Mouse (Mus musculus) left cerebral cortex, postnatal 14 days (tissue): ENCODE data around the gene Rnf111. TPM values are rescaled to one million over a fixed set of nuclear protein-coding genes. Genes with fewer than 3 reads are reported as not detected.
"Not testable (repeated sequence)": the region's sequence is repeated elsewhere in the genome, so short reads cannot be mapped to it uniquely, and the experiment has no call there.

Experiments used
- DNase-seq, 2 experiments: peaks; one replicate each; pipeline ENCODE4 v3.0.0; 2021 to 2022; ENCODE audit warnings: low spot score in 2 of 2, mixed read lengths in 1 of 2
- intact Hi-C: fragments of 180-260 bp; cut with DNase I; formaldehyde crosslinking; loops from one replicate; pipeline ENCODE4 v1.15.1; 2025
- long read RNA-seq, 2 experiments: library from polyadenylated mRNA; stranded (forward); transcript quantifications; one replicate each; pipeline ENCODE4 v2.0.0; 2021
- total RNA-seq, 2 experiments: library from RNA; stranded (reverse); gene quantifications; 2 replicates each; pipeline ENCODE4 v1.2.3; 2021

Gene Rnf111
- 10 to 100 TPM; 39.7 to 40.3 TPM for total RNA-seq
- long read RNA-seq, experiment 1, partial matches to known transcripts = 3 of 14 reads
- long read RNA-seq, experiment 1, other reads (novel, unspliced or antisense) = 10 of 14 reads
- long read RNA-seq, experiment 2, full-length matches to known transcripts = 2 of 22 reads
- long read RNA-seq, experiment 2, partial matches to known transcripts = 9 of 22 reads
- long read RNA-seq, experiment 2, other reads (novel, unspliced or antisense) = 11 of 22 reads

GRCm38 (mm10) chr9:70503626-70504041 is at the start of gene Rnf111:
Rnf111 (minus strand) TSS chr9:70503725.
- intact Hi-C loops = loop anchor here (2.0 to 10.0 kb wide), 2 partner anchors 39 to 399 kb away; partner anchors contain the start of gene Sltm
- peak; percentile 96 for DNase-seq

- intact Hi-C loops, DNase-seq: not testable (repeated sequence)
Measured at GRCm38 (mm10) chr9:70552233-70552632, 48.7 kb upstream of the Rnf111 start.

- no peak for DNase-seq
- intact Hi-C loops = no loop called here
Measured at GRCm38 (mm10) chr9:70551524-70551923, 48.0 kb upstream of the Rnf111 start.

GRCm38 (mm10) chr9:70548304-70548703 is 44.8 kb upstream of the Rnf111 start:
- DNase-seq = no peak
- intact Hi-C loops = no loop called here

- intact Hi-C loops, DNase-seq: not testable (repeated sequence)
Measured at GRCm38 (mm10) chr9:70546576-70546975, 43.1 kb upstream of the Rnf111 start.

GRCm38 (mm10) chr9:70544831-70545230 is 41.3 kb upstream of the Rnf111 start:
- DNase-seq = no peak
- intact Hi-C loops = no loop called here

- intact Hi-C loops = loop anchor here (2.0 kb wide), 1 partner anchor 41 kb away; the partner anchor contains the start of gene Rnf111
- no peak for DNase-seq
Measured at GRCm38 (mm10) chr9:70543985-70544384, 40.5 kb upstream of the Rnf111 start.

- intact Hi-C loops = loop anchor here (2.0 kb wide), 1 partner anchor 40 kb away; the partner anchor contains the start of gene Rnf111
- peak in 1 of 2 experiments; percentile 38 for DNase-seq
Measured at GRCm38 (mm10) chr9:70543048-70543880, 39.7 kb upstream of the Rnf111 start.

GRCm38 (mm10) chr9:70542305-70543041 is 38.9 kb upstream of the Rnf111 start, which contains the start of gene Sltm:
Sltm (plus strand) TSS chr9:70542754.
- intact Hi-C loops = loop anchor here (2.0 kb wide), 1 partner anchor 40 kb away; the partner anchor contains the start of gene Rnf111

GRCm38 (mm10) chr9:70541584-70541983 is 38.1 kb upstream of the Rnf111 start:
- intact Hi-C loops = no loop called here
- DNase-seq = no peak

More at GRCm38 (mm10) chr9:70542305-70543041, 38.9 kb upstream of the Rnf111 start, which contains the start of gene Sltm:
- peak; percentile 98 to 99 for DNase-seq

GRCm38 (mm10) chr9:70533328-70533727 is 29.8 kb upstream of the Rnf111 start:
- intact Hi-C loops = no loop called here
- no peak for DNase-seq

GRCm38 (mm10) chr9:70524366-70524765 is 20.8 kb upstream of the Rnf111 start:
- intact Hi-C loops = no loop called here
- DNase-seq = no peak

GRCm38 (mm10) chr9:70523813-70524212 is 20.3 kb upstream of the Rnf111 start:
- intact Hi-C loops = no loop called here
- no peak for DNase-seq

GRCm38 (mm10) chr9:70520651-70521050 is 17.1 kb upstream of the Rnf111 start:
- DNase-seq = no peak
- intact Hi-C loops = no loop called here

- intact Hi-C loops = no loop called here
- no peak for DNase-seq
Measured at GRCm38 (mm10) chr9:70511681-70512080, 8.2 kb upstream of the Rnf111 start.

GRCm38 (mm10) chr9:70510998-70511583 is 7.6 kb upstream of the Rnf111 start:
- intact Hi-C loops = no loop called here
- DNase-seq = no peak

- intact Hi-C loops = loop anchor here (10.0 kb wide), 1 partner anchor 405 kb away; no protein-coding TSS in a partner anchor
- DNase-seq = no peak
Measured at GRCm38 (mm10) chr9:70509906-70510525, 6.5 kb upstream of the Rnf111 start.

- DNase-seq = no peak
- intact Hi-C loops = loop anchor here (10.0 kb wide), 1 partner anchor 402 kb away; no protein-coding TSS in a partner anchor
Measured at GRCm38 (mm10) chr9:70506787-70507186, 3.3 kb upstream of the Rnf111 start.

GRCm38 (mm10) chr9:70506186-70506585 is 2.7 kb upstream of the Rnf111 start:
- DNase-seq = no peak
- intact Hi-C loops = loop anchor here (10.0 kb wide), 1 partner anchor 401 kb away; no protein-coding TSS in a partner anchor
